Mouse (Mus musculus) neural tube, embryonic 13.5 days (tissue): ENCODE data around the gene Rhd. TPM values are rescaled to one million over a fixed set of nuclear protein-coding genes. Genes with fewer than 3 reads are reported as not detected.
A peak's percentile ranks its signal among the peaks of the same experiment; 100 is the strongest.
"Not testable (repeated sequence)": the region's sequence is repeated elsewhere in the genome, so short reads cannot be mapped to it uniquely, and the experiment has no call there.

ENCODE experiments used
- ATAC-seq: fragments of 200-750 bp; cut with Nextera tagmentation; 2 replicates; pipeline ENCODE4 v1.8.0; 2017; ENCODE audit warnings: low read depth, mild to moderate bottlenecking, moderate TSS enrichment, moderate library complexity
- H3K27ac ChIP-seq: fragments of 300-500 bp; sonication (generic); replicated peaks from 2 replicates; pipeline ENCODE4 v1.5.1; 2015; ENCODE audit warnings: moderate library complexity, mild to moderate bottlenecking, inconsistent platforms
- H3K27me3 ChIP-seq: fragments of 300-500 bp; sonication (generic); 2 replicates; pipeline ENCODE4 v1.6.1; 2015; ENCODE audit warnings: mild to moderate bottlenecking, inconsistent platforms
- H3K36me3 ChIP-seq: fragments of 300-500 bp; sonication (generic); 2 replicates; pipeline ENCODE4 v1.6.1; 2015; ENCODE audit warnings: mild to moderate bottlenecking, inconsistent platforms
- H3K4me1 ChIP-seq: fragments of 300-500 bp; sonication (generic); replicated peaks from 2 replicates; pipeline ENCODE4 v1.6.1; 2015; ENCODE audit warnings: inconsistent platforms
- H3K4me2 ChIP-seq: fragments of 300-500 bp; sonication (generic); 2 replicates; pipeline ENCODE4 v1.6.1; 2015; ENCODE audit warnings: inconsistent platforms, mild to moderate bottlenecking, moderate library complexity
- H3K4me3 ChIP-seq: fragments of 300-500 bp; sonication (generic); 2 replicates; pipeline ENCODE4 v1.5.1; 2015; ENCODE audit warnings: mild to moderate bottlenecking, inconsistent platforms
- H3K9ac ChIP-seq: fragments of 300-500 bp; sonication (generic); 2 replicates; pipeline ENCODE4 v1.6.1; 2015; ENCODE audit warnings: moderate library complexity, mild to moderate bottlenecking, inconsistent platforms
- H3K9me3 ChIP-seq: fragments of 300-500 bp; sonication (generic); 2 replicates; pipeline ENCODE4 v1.6.1; 2016; ENCODE audit warnings: inconsistent platforms
- WGBS: fragments of 180-500 bp; shearing (Covaris S2); methylation state at CpG from one replicate; pipeline ENCODE4 v1.1.7; 2015; 5-methylcytosine and 5-hydroxymethylcytosine counted together
- polyA plus RNA-seq: library from polyadenylated mRNA; unstranded; fragments of >200 nt; fragmentation: Nextera tagmentation; extraction: Ambion mirVana; gene quantifications from 2 replicates; pipeline ENCODE4 v1.2.1, GENCODE M21; 2015

The Rhd gene
- polyA plus RNA-seq = 1.5 and 2.0 TPM in 2 replicates

DNA sequence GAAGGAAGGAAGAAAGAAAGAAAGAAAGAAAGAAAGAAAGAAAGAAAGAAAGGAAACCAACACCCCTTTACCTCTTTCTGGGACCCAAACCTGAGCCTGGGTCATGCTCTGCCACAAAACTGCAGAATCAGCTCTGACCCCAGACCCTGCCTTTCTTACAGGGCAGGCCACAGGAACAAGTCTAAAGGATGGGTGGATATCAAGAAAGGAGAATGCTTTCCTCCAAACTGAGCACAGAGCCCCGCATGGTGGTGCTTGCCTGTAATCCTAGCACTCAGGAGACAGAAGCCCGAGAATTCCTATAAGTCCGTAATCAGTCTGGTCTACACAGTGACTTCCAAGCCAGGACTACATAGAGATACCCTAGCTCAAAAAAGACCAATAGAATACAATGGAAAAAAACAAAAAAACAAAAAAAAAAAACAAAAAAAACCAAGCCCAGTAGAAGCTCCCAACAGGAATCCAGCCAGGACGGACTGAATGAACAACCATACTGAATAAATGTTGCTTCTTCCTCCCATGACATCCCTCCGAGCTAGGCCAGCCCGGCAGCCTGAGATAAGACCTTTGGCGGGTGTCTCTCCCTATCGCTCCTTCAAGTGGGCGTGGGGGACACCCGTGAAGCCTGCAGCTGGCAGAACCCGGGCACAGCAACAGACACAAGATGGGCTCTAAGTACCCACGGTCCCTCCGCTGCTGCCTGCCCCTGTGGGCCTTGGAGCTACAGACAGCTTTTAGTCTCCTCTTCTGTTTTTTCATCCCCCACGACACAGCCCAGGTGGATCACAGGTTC, at the start of gene Rhd:
TSS of gene Rhd (plus strand) at position 600 of the 793 bp plus-strand sequence.
- Histone ChIP-seq H3K4me3 (no peak within 1 kb of the TSS), H3K9ac (no peak within 1 kb of the TSS), H3K4me1 (peaks cover 4% of the 10 kb centered on the region; the same call in 1 of the 2 replicates), H3K4me2 (no peak within 1 kb of the TSS), H3K27me3 (peaks cover 14% of the 10 kb centered on the region), H3K9me3 (no peaks in the 10 kb centered on the region), H3K27ac (no peak within 1 kb of the TSS), H3K36me3 (no peaks in the 10 kb centered on the region)
- WGBS = 72% methylated on average over 14 of the region's 14 CpGs
- ATAC-seq = no peak

DNA sequence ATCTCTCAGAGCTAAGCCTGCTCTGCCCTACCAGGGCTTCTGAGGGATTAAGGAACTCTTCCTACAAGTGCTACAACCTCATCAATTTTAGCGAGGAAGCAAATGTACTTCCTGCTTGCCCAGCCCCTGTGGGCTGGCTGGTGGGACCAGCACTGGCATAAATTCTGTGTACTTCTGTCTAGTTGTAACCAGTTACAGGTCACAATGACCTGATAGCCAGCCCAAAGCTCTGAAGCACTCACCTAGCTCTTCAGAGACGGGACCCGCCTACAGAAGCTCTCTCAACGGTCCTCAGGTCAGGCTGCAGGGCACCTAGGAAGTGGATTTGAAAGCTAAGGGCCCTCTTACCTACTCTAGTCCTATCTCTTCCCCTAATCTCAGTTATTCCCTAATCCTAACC, 46.6 kb upstream of the Rhd start:
- Histone ChIP-seq H3K4me3 (no peak overlapping the region), H3K9ac (no peak overlapping the region), H3K4me1 (peaks cover 16% of the 10 kb centered on the region), H3K27me3 (no peaks in the 10 kb centered on the region), H3K9me3 (no peaks in the 10 kb centered on the region), H3K36me3 (peaks cover 20% of the 10 kb centered on the region), H3K27ac (no peak overlapping the region), H3K4me2 (no peak overlapping the region)
- ATAC-seq = no peak
- 83% methylated on average over 4 of the region's 4 CpGs for WGBS

DNA sequence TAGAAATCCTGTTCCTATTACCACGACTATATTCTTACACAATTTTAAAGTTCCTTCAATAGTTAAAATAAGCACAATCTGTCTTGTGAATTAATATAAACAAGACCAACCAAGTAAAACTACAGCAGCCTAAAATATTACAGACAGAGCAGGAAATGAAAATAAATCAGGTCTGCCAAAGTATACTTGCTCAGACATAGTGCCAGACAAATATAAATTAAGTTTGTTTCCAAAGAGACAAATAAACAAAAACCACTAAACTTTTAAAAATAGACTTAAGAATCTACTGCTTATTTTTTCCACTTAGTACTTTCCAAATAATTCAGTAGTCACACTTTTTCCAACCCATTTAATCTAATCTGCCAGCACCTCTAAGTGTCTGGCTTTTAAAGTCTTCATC, 43.3 kb upstream of the Rhd start:
- ATAC-seq = no peak
- Histone ChIP-seq H3K4me1 (peaks cover 16% of the 10 kb centered on the region), H3K9ac (no peak overlapping the region), H3K9me3 (no peaks in the 10 kb centered on the region), H3K27me3 (no peaks in the 10 kb centered on the region), H3K27ac (no peak overlapping the region), H3K4me2 (no peak overlapping the region), H3K36me3 (peaks cover 32% of the 10 kb centered on the region), H3K4me3 (no peak overlapping the region)
- WGBS = 88% methylated on average over 1 of the region's 1 CpGs

DNA sequence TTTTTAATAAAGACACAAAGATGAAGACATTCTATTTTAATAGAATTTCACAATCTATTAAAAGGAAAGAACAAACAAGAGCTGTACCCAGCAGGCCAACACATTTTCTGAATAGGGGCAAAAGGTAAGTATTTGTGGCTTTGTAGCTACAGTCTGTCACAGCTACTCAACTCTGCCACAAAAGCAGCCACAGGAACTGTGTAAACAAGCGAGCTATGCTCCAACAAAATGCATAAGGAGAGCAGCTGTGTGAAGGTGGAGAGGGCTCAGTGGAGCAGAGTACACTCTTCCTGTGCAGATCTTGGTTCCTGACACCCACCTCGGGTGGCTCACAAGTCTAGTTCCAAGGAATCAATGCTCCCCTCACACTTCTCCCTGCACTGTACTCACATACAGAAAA, 40.8 kb upstream of the Rhd start:
- no peak overlapping the region for H3K4me2 ChIP-seq
- H3K4me3 ChIP-seq = no peak overlapping the region
- H3K4me1 ChIP-seq = peaks cover 16% of the 10 kb centered on the region
- no peak for ATAC-seq
- H3K27me3 ChIP-seq = no peaks in the 10 kb centered on the region
- H3K9ac ChIP-seq = no peak overlapping the region
- no peaks in the 10 kb centered on the region for H3K9me3 ChIP-seq
- H3K27ac ChIP-seq = 0 out of 2 replicates have a peak overlapping the region, but pooled peaks have one; percentile 33
- peaks cover 47% of the 10 kb centered on the region for H3K36me3 ChIP-seq
- 77% methylated on average over 2 of the region's 2 CpGs for WGBS

DNA sequence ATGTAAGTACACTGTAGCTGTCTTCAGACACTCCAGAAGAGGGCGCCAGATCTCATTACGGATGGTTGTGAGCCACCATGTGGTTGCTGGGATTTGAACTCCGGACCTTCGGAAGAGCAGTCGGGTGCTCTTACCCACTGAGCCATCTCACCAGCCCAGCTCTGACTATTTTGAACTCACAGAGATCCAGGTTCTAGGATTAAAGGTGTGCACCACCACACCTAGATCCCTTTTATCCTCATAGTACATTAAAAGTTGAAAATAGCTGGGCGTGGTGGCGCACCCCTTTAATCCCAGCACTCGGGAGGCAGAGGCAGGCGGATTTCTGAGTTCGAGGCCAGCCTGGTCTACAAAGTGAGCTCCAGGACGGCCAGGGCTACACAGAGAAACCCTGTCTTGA, 38.5 kb upstream of the Rhd start:
- not testable (repeated sequence) for ATAC-seq, H3K27me3 ChIP-seq, H3K9ac ChIP-seq, H3K9me3 ChIP-seq, H3K4me3 ChIP-seq, H3K4me2 ChIP-seq, H3K27ac ChIP-seq
- H3K4me1 ChIP-seq = peaks cover 16% of the 10 kb centered on the region
- peaks cover 61% of the 10 kb centered on the region for H3K36me3 ChIP-seq
- WGBS = 97% methylated on average over 11 of the region's 11 CpGs

DNA sequence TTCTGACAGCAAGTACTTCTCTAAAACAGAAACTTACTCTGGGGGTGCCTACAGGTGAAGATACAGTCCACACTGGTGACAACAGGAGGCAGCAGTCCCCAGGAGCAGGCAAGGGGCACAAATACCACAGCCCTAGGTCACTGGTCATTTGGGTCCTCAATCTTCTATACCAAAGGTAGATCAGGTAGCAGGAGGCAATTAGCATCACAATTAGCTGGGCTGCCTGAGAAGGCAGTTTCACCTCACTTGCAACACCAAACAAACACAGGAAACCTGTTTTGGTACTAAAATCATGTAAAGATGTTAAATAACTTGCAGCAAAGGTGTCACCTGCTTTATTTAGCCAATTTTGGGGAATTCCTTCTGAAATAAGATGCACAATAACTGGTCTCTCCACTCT, 38.0 kb upstream of the Rhd start:
- H3K27me3 ChIP-seq = no peaks in the 10 kb centered on the region
- no peak overlapping the region for H3K27ac ChIP-seq
- H3K9ac ChIP-seq = no peak overlapping the region
- H3K4me2 ChIP-seq = no peak overlapping the region
- H3K4me1 ChIP-seq = peaks cover 15% of the 10 kb centered on the region
- H3K4me3 ChIP-seq = no peak overlapping the region
- H3K9me3 ChIP-seq = no peaks in the 10 kb centered on the region
- peaks cover 66% of the 10 kb centered on the region for H3K36me3 ChIP-seq
- ATAC-seq = no peak

DNA sequence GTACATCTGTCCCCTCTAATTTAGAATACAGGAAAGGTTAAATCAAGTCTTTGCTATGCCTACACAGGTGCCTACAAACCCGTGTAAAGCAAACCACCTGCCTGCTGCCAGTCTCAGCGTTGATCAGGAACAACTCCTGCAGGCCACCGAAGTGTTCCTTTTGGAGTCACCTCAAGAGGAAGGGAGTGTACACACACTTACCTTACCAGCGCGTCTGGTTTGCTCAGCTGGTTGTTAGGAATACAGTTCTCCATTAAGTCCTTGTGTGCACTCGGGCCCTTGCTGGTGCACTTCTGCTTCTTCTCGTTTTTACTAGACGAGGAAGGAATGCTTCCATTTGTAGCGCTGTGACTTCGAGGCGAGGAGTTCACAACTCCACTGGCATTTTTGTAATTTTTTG, 36.5 kb upstream of the Rhd start:
- Histone ChIP-seq H3K27ac (no peak overlapping the region), H3K27me3 (no peaks in the 10 kb centered on the region), H3K9ac (no peak overlapping the region), H3K9me3 (no peaks in the 10 kb centered on the region), H3K36me3 (peaks cover 75% of the 10 kb centered on the region), H3K4me3 (no peak overlapping the region), H3K4me1 (peaks cover 10% of the 10 kb centered on the region; the same call in 1 of the 2 replicates), H3K4me2 (no peak overlapping the region)
- ATAC-seq = no peak
- WGBS = 92% methylated on average over 11 of the region's 11 CpGs

DNA sequence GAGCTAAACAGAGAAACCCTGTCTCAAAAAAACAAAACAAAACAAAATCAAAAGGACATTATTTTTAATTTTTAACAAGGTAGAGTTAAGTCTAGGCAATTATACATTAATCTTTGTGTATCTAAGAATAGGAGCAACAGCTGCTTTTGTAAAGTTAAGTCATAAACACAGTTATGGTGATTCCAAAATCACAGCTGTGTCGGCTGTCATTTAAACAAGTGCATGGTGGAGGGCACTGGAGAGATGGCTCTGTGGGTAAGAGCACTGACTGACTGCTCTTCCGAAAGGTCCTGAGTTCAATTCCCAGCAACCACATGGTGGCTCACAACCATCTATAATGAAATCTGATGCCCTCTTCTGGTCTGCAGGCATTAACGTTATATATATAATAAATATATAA, 32.4 kb upstream of the Rhd start:
- Histone ChIP-seq H3K27me3 (no peaks in the 10 kb centered on the region), H3K4me2 (no peak overlapping the region), H3K27ac (no peak overlapping the region), H3K4me3 (no peak overlapping the region), H3K9ac (no peak overlapping the region), H3K9me3 (no peaks in the 10 kb centered on the region), H3K36me3 (peaks cover 72% of the 10 kb centered on the region), H3K4me1 (no peaks in the 10 kb centered on the region)
- ATAC-seq = no peak
- 88% methylated on average over 3 of the region's 3 CpGs for WGBS

DNA sequence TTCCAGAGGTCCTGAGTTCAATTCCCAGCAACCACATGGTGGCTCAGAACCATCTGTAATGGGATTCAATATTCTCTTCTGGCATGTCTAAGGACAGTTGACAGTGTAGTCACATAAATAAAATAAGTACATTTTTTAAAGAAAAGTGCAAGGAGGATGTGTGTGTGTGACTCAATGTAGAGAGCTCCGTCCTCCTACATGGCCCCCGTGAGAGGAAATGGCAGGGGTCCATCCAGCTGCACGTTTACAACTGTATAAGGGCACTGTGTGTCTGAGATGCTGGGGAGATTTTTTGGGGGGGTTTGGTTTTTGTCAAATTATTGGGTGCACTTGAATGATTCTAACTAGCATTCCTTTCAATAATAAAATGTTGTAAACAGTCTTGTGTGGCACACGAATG, 28.9 kb upstream of the Rhd start:
- no peak overlapping the region for H3K27ac ChIP-seq
- ATAC-seq = no peak
- no peak overlapping the region for H3K4me2 ChIP-seq
- 85% methylated on average over 4 of the region's 4 CpGs for WGBS
- 0 out of 2 replicates have a peak, but pooled peaks cover 1% of the 10 kb centered on the region for H3K9me3 ChIP-seq
- peaks cover 48% of the 10 kb centered on the region for H3K36me3 ChIP-seq
- H3K27me3 ChIP-seq = no peaks in the 10 kb centered on the region
- 0 out of 2 replicates have a peak, but pooled peaks cover 5% of the 10 kb centered on the region for H3K4me1 ChIP-seq
- no peak overlapping the region for H3K4me3 ChIP-seq
- no peak overlapping the region for H3K9ac ChIP-seq

DNA sequence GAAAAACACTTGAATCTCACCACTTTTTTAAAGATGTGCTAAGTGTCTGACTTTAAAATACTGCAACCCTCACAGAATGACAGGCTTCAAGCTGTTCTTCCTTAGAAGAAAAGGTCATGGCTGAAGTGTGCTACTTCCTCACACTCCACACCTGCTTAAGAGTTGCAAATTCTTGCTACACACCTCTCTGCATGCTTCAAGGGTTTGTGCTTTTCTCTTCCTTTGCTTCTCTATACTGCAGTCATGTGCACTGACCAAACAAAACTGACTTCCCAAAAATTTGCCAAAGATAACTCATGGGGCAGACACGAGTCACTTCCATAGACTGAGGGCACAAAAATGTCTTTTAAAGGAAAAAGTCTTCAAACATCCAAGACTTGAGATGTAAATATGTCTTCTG, 26.1 kb upstream of the Rhd start:
- peaks cover 26% of the 10 kb centered on the region for H3K36me3 ChIP-seq
- H3K4me3 ChIP-seq = no peak overlapping the region
- 0 out of 2 replicates have a peak, but pooled peaks cover 2% of the 10 kb centered on the region for H3K9me3 ChIP-seq
- H3K4me2 ChIP-seq = no peak overlapping the region
- 79% methylated on average over 1 of the region's 1 CpGs for WGBS
- no peaks in the 10 kb centered on the region for H3K27me3 ChIP-seq
- 0 out of 2 replicates have a peak, but pooled peaks cover 5% of the 10 kb centered on the region for H3K4me1 ChIP-seq
- no peak overlapping the region for H3K27ac ChIP-seq
- no peak overlapping the region for H3K9ac ChIP-seq
- ATAC-seq = no peak

DNA sequence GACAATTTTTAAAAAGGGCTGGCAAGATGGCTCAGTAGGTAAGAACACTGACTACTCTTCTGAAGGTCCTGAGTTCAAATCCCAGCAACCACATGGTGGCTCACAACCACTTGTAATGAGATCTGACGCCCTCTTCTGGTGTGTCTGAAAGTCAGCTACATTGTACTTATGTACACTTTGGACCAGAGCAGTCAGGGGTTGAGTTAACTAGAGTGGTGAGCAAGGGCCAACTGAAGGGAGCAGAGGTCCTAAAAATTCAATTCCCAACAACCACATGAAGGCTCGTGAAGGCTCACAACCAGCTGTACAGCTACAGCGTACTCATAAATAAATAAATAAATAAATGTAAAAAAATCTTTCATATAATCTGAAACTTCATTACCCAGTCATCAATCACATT, 25.6 kb upstream of the Rhd start:
- H3K9ac ChIP-seq, ATAC-seq, H3K4me3 ChIP-seq, H3K27ac ChIP-seq, H3K4me1 ChIP-seq, H3K4me2 ChIP-seq, H3K27me3 ChIP-seq, H3K9me3 ChIP-seq: not testable (repeated sequence)
- H3K36me3 ChIP-seq = peaks cover 21% of the 10 kb centered on the region
- 91% methylated on average over 3 of the region's 3 CpGs for WGBS

DNA sequence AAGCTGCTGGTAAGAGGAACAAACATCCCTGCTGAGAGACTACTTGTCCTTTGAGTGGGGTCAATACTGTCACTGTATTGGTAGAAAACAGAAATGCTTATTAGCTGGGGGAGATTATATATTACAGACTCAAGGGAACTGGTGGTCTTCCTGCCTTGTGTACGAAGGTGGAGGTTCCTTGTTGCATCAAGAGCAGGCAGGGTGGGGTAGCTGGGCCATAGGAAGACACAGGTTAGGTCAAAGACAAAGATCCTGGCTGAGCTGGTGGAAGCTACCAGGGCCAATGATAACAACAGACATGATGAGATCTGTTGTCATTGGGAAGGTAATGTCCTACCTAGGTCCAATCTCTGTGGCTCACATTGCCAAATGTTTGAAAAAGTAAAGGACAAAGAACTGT, 24.1 kb upstream of the Rhd start:
- Histone ChIP-seq H3K4me2 (no peak overlapping the region), H3K27ac (no peak overlapping the region), H3K36me3 (peaks cover 15% of the 10 kb centered on the region; the same call in 1 of the 2 replicates), H3K9ac (no peak overlapping the region), H3K9me3 (0 out of 2 replicates have a peak, but pooled peaks cover 2% of the 10 kb centered on the region), H3K4me1 (0 out of 2 replicates have a peak, but pooled peaks cover 5% of the 10 kb centered on the region), H3K4me3 (no peak overlapping the region), H3K27me3 (no peaks in the 10 kb centered on the region)
- no peak for ATAC-seq
- WGBS = 88% methylated on average over 1 of the region's 1 CpGs

DNA sequence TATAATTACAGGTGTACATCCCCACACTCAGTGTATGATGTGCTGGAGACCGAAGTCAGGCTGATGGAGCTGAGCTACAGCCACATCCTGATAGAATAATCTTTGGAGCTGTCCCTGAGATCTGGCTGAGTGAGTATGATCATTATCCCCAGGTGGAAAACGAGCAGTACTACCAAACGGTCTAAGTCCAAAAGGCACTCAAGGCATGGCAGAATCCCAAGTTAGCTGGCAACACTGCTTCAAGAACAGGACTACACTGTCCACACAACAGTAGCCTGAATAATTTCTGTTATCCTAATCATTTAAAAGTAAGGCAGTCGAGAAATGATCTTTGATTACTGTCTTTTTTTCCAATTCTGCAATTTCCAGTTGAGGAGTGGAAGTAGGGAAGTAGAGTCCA, 20.8 kb upstream of the Rhd start:
- H3K4me1 ChIP-seq = peaks cover 23% of the 10 kb centered on the region
- 0 out of 2 replicates have a peak, but pooled peaks cover 2% of the 10 kb centered on the region for H3K9me3 ChIP-seq
- H3K4me2 ChIP-seq = no peak overlapping the region
- no peaks in the 10 kb centered on the region for H3K27me3 ChIP-seq
- no peak overlapping the region for H3K9ac ChIP-seq
- no peak for ATAC-seq
- no peak overlapping the region for H3K4me3 ChIP-seq
- H3K27ac ChIP-seq = no peak overlapping the region
- 89% methylated on average over 4 of the region's 4 CpGs for WGBS
- no peaks in the 10 kb centered on the region for H3K36me3 ChIP-seq
